Mouse (Mus musculus): ENCODE measurements around the gene Pycr1. TPM values are rescaled to one million over a fixed set of nuclear protein-coding genes. Genes with fewer than 3 reads are reported as not detected.
A peak's percentile ranks its signal among the peaks of the same experiment; 100 is the strongest.

Gene Pycr1
- polyA plus RNA-seq, 1 experiment from 2014 or later: 22.3 TPM

DNA sequence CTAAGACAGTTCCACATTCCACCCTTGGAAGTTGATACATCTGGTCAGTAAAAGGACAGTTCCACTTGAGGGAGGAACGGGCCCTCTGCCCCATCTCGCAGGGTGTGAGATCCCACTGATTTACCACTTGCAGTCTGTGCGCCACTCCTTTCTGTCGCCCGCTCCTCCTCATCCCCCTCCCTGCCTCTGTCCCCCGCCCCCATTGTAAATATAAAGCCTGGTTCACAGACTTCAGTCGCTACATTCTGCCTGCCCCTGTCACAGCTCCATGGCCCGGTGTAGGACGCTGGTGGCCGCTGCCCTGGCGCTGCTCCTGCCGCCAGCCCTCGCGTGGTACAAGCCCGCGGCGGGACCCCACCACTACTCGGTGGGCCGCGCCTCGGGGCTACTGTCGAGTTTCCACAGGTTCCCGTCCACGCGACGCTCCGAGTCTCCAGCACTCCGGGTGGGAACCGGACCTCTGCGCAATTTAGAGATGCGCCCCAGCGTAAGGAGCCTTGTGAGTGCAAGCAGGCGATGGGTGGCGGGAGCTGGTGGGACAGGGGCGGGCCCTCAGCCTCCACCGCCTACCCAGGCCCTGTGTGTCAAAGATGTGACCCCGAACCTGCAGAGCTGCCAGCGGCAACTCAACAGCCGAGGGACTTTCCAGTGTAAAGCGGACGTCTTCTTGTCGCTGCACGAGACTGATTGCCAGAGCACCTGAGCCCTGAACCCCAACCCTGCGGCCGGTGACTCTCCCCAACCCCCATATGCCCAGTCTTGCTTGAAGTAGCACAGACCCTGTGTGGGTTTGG lies 35.1 kb downstream of the Pycr1 start, which contains the start of gene Npb:
Gene Npb (plus strand): TSS at position 237 of the 794 bp plus-strand sequence.
- 4% methylated on average over 45 of the region's 45 CpGs for WGBS
- H3K4me2 ChIP-seq (ENCODE audit: low read length): peak within 1 kb of the TSS; percentile 79
- peak within 1 kb of the TSS; percentile 30 to 31 for H3K27ac ChIP-seq (replicated peaks in 1 of 2; ENCODE audit: control insufficient read depth in 1 of 2, insufficient read depth in 1 of 2, low read depth in 2 of 2, low read length in 2 of 2)
- H3K4me1 ChIP-seq (ENCODE audit: control insufficient read depth in 2 of 2, insufficient read depth in 2 of 2, low read length in 2 of 2): peaks cover 16 to 23% of the 10 kb centered on the region in 2 experiments
- H3K9me3 ChIP-seq (ENCODE audit: control insufficient read depth, low read length): no peaks in the 10 kb centered on the region
- peak within 1 kb of the TSS; percentile 75 for H3K9ac ChIP-seq (ENCODE audit: low read length)
- peak within 1 kb of the TSS; percentile 37 to 38 for H3K4me3 ChIP-seq (ENCODE audit: control insufficient read depth in 1 of 2, insufficient read depth in 1 of 2, low read depth in 1 of 2, low read length in 2 of 2)
- no peak for ATAC-seq (ENCODE audit: insufficient number of reproducible peaks, insufficient read depth, low FRiP score, low read depth)
- H3K27me3 ChIP-seq (ENCODE audit: control insufficient read depth, insufficient read depth, low read length): no peaks in the 10 kb centered on the region
- peaks cover 60% of the 10 kb centered on the region for H3K36me3 ChIP-seq (ENCODE audit: control insufficient read depth, insufficient read depth, low read length)

DNA sequence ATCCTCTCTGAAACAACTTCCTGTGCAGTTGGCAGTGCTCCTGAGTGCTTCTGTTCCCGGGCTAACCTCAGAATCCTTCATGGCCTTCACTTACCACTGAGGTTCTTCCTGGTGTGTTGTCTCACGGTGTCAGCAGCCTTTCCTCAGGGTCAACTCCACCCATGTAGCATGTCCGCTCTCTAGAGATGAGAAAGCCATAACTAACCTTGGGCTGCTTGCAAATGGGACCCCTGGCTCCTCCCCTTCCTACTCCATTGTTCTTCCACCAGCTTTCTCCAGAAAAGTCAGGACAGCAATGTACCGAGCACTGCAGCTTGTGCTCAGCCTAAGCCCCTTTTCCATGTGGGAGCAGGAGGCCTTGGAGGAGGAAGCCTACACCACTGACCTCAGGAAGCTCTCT lies 36.8 kb downstream of the Pycr1 start:
- ATAC-seq (ENCODE audit: insufficient number of reproducible peaks, insufficient read depth, low FRiP score, low read depth): no peak
- 0 out of 4 replicates have a peak overlapping the region, but pooled peaks of 1 of the 2 experiments have one; percentile 10 for H3K27ac ChIP-seq (replicated peaks in 1 of 2; ENCODE audit: control insufficient read depth in 1 of 2, insufficient read depth in 1 of 2, low read depth in 2 of 2, low read length in 2 of 2)
- no peak overlapping the region for H3K4me3 ChIP-seq (ENCODE audit: control insufficient read depth in 1 of 2, insufficient read depth in 1 of 2, low read depth in 1 of 2, low read length in 2 of 2)
- peaks cover 16 to 23% of the 10 kb centered on the region in 2 experiments for H3K4me1 ChIP-seq (ENCODE audit: control insufficient read depth in 2 of 2, insufficient read depth in 2 of 2, low read length in 2 of 2)
- H3K9me3 ChIP-seq (ENCODE audit: control insufficient read depth, low read length): no peaks in the 10 kb centered on the region
- H3K36me3 ChIP-seq (ENCODE audit: control insufficient read depth, insufficient read depth, low read length): peaks cover 60% of the 10 kb centered on the region
- no peaks in the 10 kb centered on the region for H3K27me3 ChIP-seq (ENCODE audit: control insufficient read depth, insufficient read depth, low read length)
- no peak overlapping the region for H3K4me2 ChIP-seq (ENCODE audit: low read length)
- H3K9ac ChIP-seq (ENCODE audit: low read length): no peak overlapping the region; the same call in 1 of the 2 replicates
- WGBS: 66% methylated on average over 4 of the region's 4 CpGs

DNA sequence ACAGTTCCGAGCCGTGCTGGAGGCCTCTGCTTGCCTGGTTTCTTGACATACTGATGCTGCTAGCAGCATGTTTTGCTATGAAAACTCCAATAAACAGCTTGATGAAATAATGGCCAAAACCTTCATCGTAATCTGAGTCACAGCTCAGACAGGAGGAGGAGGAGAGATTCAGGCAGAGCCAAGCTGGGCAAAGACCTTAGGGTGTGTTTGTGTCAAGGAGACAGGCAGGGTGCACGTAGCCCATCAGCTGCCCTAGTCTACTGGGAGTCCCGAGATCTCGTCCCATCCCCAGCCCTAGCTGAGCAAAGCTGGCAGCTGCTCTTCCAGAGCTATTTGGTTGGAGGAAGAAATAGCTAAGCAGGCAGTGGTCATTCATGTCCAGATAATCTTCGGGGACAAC lies 37.9 kb downstream of the Pycr1 start:
- 93% methylated on average over 7 of the region's 7 CpGs for WGBS
- no peaks in the 10 kb centered on the region for H3K27me3 ChIP-seq (ENCODE audit: control insufficient read depth, insufficient read depth, low read length)

DNA sequence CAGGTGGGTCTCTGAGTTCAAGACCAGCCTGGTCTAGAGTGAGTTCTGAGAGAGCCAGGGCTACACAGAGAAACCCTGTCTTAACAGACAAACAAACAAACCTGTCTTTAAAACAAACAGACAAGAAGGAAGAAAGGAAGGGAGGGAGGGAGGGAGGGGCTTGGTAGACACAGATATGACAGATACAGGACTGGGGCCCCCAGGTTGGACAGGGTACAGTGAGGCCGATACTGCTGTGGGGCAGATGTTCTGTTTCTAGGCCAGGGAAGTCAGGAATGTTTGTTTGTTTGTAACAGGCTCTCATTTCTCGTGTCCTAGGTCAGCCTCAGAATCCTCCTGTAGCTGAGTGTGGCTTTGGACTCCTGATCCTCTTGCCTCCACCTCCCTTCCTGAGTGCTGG lies 40.0 kb downstream of the Pycr1 start:
- H3K9me3 ChIP-seq (ENCODE audit: control insufficient read depth, low read length): no peaks in the 10 kb centered on the region
- no peaks in the 10 kb centered on the region for H3K27me3 ChIP-seq (ENCODE audit: control insufficient read depth, insufficient read depth, low read length)
- H3K4me3 ChIP-seq (ENCODE audit: control insufficient read depth in 1 of 2, insufficient read depth in 1 of 2, low read depth in 1 of 2, low read length in 2 of 2): no peak overlapping the region
- no peak overlapping the region for H3K9ac ChIP-seq (ENCODE audit: low read length)
- no peak overlapping the region for H3K4me2 ChIP-seq (ENCODE audit: low read length)
- ATAC-seq (ENCODE audit: insufficient number of reproducible peaks, insufficient read depth, low FRiP score, low read depth): no peak
- peaks cover 16% of the 10 kb centered on the region in 2 experiments for H3K4me1 ChIP-seq (ENCODE audit: control insufficient read depth in 2 of 2, insufficient read depth in 2 of 2, low read length in 2 of 2)
- H3K27ac ChIP-seq (replicated peaks in 1 of 2; ENCODE audit: control insufficient read depth in 1 of 2, insufficient read depth in 1 of 2, low read depth in 2 of 2, low read length in 2 of 2): no peak overlapping the region
- 83% methylated on average over 2 of the region's 2 CpGs for WGBS
- peaks cover 66% of the 10 kb centered on the region for H3K36me3 ChIP-seq (ENCODE audit: control insufficient read depth, insufficient read depth, low read length)

More for the DNA sequence above, 37.9 kb downstream of the Pycr1 start:
- H3K4me2 ChIP-seq (ENCODE audit: low read length): no peak overlapping the region
- no peaks in the 10 kb centered on the region for H3K9me3 ChIP-seq (ENCODE audit: control insufficient read depth, low read length)
- H3K27ac ChIP-seq (replicated peaks in 1 of 2; ENCODE audit: control insufficient read depth in 1 of 2, insufficient read depth in 1 of 2, low read depth in 2 of 2, low read length in 2 of 2): no peak overlapping the region
- no peak overlapping the region for H3K9ac ChIP-seq (ENCODE audit: low read length)
- H3K36me3 ChIP-seq (ENCODE audit: control insufficient read depth, insufficient read depth, low read length): peaks cover 60% of the 10 kb centered on the region
- peaks cover 16 to 23% of the 10 kb centered on the region in 2 experiments for H3K4me1 ChIP-seq (ENCODE audit: control insufficient read depth in 2 of 2, insufficient read depth in 2 of 2, low read length in 2 of 2)
- ATAC-seq (ENCODE audit: insufficient number of reproducible peaks, insufficient read depth, low FRiP score, low read depth): no peak
- H3K4me3 ChIP-seq (ENCODE audit: control insufficient read depth in 1 of 2, insufficient read depth in 1 of 2, low read depth in 1 of 2, low read length in 2 of 2): no peak overlapping the region

DNA sequence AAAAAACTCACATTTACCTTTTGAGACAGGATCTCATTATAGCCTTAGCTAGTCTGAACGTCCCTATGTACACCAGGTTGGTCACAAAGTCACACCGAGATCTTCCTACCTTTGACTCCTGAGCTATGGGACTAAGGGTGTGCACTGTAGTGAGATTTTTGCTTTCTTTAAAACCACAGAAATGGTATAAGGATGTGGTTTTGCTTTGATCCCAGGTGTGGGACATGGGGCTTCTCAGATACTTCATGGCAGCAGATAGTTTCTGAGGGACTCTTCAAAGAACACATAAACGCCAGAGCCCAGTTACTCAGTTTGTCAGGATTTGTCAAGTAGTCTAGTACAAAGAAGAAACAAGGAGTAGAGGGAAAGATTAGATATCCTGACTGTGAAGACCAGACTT lies 42.9 kb downstream of the Pycr1 start:
- H3K9ac ChIP-seq (ENCODE audit: low read length): no peak overlapping the region
- H3K4me1 ChIP-seq (ENCODE audit: control insufficient read depth in 2 of 2, insufficient read depth in 2 of 2, low read length in 2 of 2): peaks cover 11 to 16% of the 10 kb centered on the region in 2 experiments
- peaks cover 77% of the 10 kb centered on the region for H3K36me3 ChIP-seq (ENCODE audit: control insufficient read depth, insufficient read depth, low read length)
- H3K9me3 ChIP-seq (ENCODE audit: control insufficient read depth, low read length): no peaks in the 10 kb centered on the region
- H3K27ac ChIP-seq (replicated peaks in 1 of 2; ENCODE audit: control insufficient read depth in 1 of 2, insufficient read depth in 1 of 2, low read depth in 2 of 2, low read length in 2 of 2): no peak overlapping the region
- no peak overlapping the region for H3K4me2 ChIP-seq (ENCODE audit: low read length)
- no peak overlapping the region for H3K4me3 ChIP-seq (ENCODE audit: control insufficient read depth in 1 of 2, insufficient read depth in 1 of 2, low read depth in 1 of 2, low read length in 2 of 2)
- ATAC-seq (ENCODE audit: insufficient number of reproducible peaks, insufficient read depth, low FRiP score, low read depth): no peak
- WGBS: 89% methylated on average over 3 of the region's 3 CpGs
- H3K27me3 ChIP-seq (ENCODE audit: control insufficient read depth, insufficient read depth, low read length): no peaks in the 10 kb centered on the region

DNA sequence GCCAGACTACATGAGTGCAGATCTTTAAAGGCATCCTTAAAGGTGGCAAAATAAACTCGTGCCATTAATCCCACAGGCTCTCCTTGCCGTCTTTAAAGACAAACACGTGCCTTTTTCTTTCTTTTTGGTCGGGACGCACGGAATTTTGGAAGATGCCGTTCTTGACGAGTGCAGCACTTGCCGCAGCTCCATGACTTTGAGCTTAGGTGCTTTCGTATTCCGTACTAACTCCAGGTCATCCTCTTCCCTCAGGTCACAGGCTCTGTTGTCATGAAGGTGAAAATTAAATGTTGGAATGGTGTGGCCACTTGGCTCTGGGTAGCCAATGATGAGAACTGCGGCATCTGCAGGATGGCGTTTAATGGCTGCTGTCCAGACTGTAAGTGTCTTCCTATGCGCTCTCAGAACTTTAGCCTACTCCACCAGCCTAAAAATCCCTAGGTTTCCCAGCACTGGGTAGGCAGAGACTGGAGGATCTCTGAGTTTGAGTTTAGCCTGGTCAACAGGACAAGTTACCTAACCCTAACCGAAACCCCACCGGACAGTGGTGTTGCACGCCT lies 44.5 kb downstream of the Pycr1 start:
- Histone ChIP-seq H3K27ac (replicated peaks in 1 of 2; ENCODE audit: control insufficient read depth in 1 of 2, insufficient read depth in 1 of 2, low read depth in 2 of 2, low read length in 2 of 2) (peak overlapping the region; percentile 68 to 92), H3K36me3 (ENCODE audit: control insufficient read depth, insufficient read depth, low read length) (peaks cover 77% of the 10 kb centered on the region), H3K4me1 (ENCODE audit: control insufficient read depth in 2 of 2, insufficient read depth in 2 of 2, low read length in 2 of 2) (peaks cover 11 to 16% of the 10 kb centered on the region in 2 experiments), H3K4me3 (ENCODE audit: control insufficient read depth in 1 of 2, insufficient read depth in 1 of 2, low read depth in 1 of 2, low read length in 2 of 2) (peak overlapping the region; percentile 59 to 99), H3K9me3 (ENCODE audit: control insufficient read depth, low read length) (no peaks in the 10 kb centered on the region), H3K27me3 (ENCODE audit: control insufficient read depth, insufficient read depth, low read length) (no peaks in the 10 kb centered on the region), H3K9ac (ENCODE audit: low read length) (peak overlapping the region; percentile 100), H3K4me2 (ENCODE audit: low read length) (peak overlapping the region; percentile 97)
- 48% methylated on average over 17 of the region's 17 CpGs for WGBS
- no peak for ATAC-seq (ENCODE audit: insufficient number of reproducible peaks, insufficient read depth, low FRiP score, low read depth)

DNA sequence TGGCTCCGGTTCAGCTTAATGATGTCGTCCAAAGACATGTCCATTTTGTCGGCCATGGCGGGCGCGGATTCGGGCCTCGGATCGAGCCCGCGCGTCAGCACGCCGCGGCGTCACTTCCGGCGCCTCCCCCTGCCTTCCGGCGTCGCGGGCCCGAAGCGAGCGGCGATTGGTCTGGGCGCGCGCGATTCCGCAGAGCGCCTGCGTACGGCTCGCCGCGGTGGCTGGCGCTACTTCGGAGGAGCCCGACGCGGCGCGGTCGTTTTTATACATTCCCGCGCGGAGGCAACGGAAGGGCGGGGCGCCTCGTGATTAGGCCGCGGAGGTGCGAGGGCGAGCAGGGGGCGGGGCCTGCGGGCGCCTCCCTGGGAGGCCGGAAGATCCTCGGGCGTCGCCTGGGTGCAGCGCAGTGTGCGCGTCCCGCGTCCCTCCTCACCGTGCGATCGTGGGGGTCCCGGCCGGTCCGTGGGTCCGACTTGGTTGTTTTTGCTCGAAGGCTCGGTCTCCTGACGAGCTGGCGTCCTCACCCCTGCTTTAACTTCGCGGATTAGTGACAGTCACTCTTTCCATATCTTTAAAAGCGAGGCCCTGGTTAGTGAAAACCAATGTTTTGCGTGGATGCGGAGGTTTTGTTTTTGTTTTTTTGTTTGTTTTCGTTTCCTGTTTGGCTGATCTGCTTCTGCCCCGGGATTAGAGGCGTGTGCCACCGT lies 45.1 kb downstream of the Pycr1 start, which contains the start of the genes Alyref and Anapc11:
Gene Alyref (minus strand): TSS at position 83 of the 707 bp plus-strand sequence.
Gene Anapc11 (plus strand): TSS at position 139 of the 707 bp plus-strand sequence.
- Histone ChIP-seq H3K4me2 (ENCODE audit: low read length) (peak within 1 kb of the TSS; percentile 97), H3K9me3 (ENCODE audit: control insufficient read depth, low read length) (no peaks in the 10 kb centered on the region), H3K27me3 (ENCODE audit: control insufficient read depth, insufficient read depth, low read length) (no peaks in the 10 kb centered on the region), H3K9ac (ENCODE audit: low read length) (peak within 1 kb of the TSS; percentile 100), H3K27ac (replicated peaks in 1 of 2; ENCODE audit: control insufficient read depth in 1 of 2, insufficient read depth in 1 of 2, low read depth in 2 of 2, low read length in 2 of 2) (peak within 1 kb of the TSS; percentile 68 to 92), H3K4me1 (ENCODE audit: control insufficient read depth in 2 of 2, insufficient read depth in 2 of 2, low read length in 2 of 2) (peaks cover 11 to 16% of the 10 kb centered on the region in 2 experiments), H3K4me3 (ENCODE audit: control insufficient read depth in 1 of 2, insufficient read depth in 1 of 2, low read depth in 1 of 2, low read length in 2 of 2) (peak within 1 kb of the TSS; percentile 59 to 99), H3K36me3 (ENCODE audit: control insufficient read depth, insufficient read depth, low read length) (peaks cover 77% of the 10 kb centered on the region)
- WGBS: under 1% methylated on average over 86 of the region's 88 CpGs
- peak; percentile 96 for ATAC-seq (ENCODE audit: insufficient number of reproducible peaks, insufficient read depth, low FRiP score, low read depth)
